Mouse (Mus musculus): ENCODE data around the gene Hpn.

Hpn gene

DNA sequence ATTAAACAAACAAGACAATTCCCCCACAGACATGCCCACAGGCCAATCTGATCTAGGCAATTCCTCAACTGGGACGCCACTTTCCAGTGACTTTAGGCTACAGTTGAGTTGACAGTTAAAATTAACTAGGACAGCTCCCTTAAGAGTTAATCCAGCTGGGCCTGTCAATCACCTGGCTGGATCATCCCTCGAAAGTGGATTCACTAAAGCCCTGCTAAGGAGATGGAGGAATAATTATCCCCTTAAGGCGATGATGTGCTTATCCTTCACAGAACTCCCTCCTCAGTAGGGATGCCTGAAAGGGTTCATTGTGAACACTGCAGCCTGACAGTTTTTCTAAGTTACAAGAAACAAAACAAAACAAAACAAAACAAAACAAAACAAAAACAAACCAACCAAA, 34.5 kb downstream of the Hpn start:
- no peak for DNase-seq (ENCODE audit: low spot score)

- DNase-seq (ENCODE audit: low spot score), result no peak
These were observed 35.4 kb downstream of the Hpn start for GRCm38 (mm10) chr7:31079670-31080069.

- DNase-seq (ENCODE audit: low spot score), result no peak
These were observed 37.1 kb downstream of the Hpn start for GRCm38 (mm10) chr7:31077885-31078445.

DNA sequence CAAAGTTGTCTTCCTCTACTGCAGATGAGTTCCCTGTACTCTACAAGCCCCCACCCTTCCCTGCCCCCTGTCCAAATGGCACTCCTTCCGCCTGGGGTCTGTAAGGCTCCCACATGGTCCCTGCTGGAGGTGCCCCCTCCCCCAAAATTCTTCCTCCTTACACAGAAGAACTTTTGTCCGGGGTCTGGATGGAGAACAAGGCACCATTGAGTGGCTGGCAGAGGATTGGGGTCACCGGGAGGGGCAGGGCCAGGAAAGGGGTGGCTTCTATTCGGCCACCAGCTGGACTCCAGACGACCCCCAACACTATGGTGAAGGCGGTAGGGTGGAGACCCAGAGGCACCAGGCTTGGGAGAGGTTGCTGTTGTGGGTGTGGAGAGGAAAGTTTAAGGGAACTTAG, 37.6 kb downstream of the Hpn start:
- DNase-seq (ENCODE audit: low spot score), result no peak

- no peak for DNase-seq (ENCODE audit: low spot score)
These were observed 38.6 kb downstream of the Hpn start, which contains the start of gene Fxyd3 for GRCm38 (mm10) chr7:31076492-31076891. Fxyd3 (minus strand) TSS chr7:31076704.

GRCm38 (mm10) chr7:31074713-31075069, 40.4 kb downstream of the Hpn start:
- DNase-seq (ENCODE audit: low spot score), result no peak

- DNase-seq (ENCODE audit: low spot score), result no peak
These were observed 40.9 kb downstream of the Hpn start for GRCm38 (mm10) chr7:31074061-31074712.

DNA sequence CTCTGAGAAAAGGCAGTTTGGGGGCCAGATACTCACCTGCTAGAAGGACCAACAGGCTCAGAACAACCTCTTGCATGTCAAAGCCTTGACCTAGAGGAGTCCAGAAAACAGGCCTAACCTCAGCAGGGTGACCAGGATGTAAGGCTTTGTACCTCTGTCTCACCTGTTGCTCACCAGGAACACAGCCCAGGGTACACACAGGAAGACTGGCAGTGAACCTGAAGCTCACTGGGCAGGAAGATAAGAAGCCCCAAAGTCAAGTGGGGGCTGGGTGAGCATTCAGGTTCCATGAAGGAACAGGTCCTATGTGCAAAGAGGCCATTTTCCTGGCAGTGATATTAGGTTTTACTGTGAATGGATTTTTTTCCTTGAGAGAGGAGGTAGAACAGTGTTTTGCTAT, 41.5 kb downstream of the Hpn start:
- DNase-seq (ENCODE audit: low spot score), result no peak

DNA sequence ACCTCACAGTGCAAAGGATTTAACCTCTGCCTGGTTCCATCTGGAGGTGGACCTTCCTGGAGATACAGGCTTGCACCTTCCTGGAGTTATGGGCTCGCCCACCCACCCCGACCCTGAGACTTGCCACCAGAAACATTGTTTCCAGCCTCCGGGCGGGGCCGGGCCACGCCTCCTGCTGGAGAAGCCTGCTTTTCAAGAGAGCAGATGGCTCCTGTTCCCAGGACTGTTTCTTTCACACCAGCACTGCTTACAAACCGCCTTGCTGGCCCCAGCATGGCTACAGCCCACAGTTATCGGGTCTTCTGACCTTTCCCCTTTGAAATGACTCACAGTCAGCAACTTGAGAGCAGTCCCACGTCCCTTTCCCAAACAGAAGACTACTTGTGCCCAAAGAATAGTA, 42.8 kb downstream of the Hpn start:
- DNase-seq (ENCODE audit: low spot score), result no peak

DNA sequence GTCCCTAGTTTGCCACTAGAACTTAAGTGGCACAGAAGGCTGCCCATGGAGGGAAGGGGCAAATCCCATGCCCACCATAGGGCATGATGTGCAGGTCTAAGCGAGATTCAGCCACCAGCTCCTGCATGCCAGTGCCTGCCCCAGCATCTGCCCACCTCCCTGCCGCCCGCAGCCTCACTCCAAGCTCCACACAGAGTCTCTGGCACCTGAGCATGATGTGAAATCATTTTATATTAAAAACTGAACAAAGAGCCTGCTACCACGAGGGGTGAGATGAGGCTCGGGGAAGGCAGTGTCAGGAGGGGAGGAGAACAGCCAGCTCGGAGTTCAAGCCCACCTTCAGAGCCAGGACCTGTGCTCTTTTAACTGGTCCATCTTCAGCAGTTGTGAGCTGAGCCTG, 44.8 kb downstream of the Hpn start:
- DNase-seq (ENCODE audit: low spot score), result no peak

DNA sequence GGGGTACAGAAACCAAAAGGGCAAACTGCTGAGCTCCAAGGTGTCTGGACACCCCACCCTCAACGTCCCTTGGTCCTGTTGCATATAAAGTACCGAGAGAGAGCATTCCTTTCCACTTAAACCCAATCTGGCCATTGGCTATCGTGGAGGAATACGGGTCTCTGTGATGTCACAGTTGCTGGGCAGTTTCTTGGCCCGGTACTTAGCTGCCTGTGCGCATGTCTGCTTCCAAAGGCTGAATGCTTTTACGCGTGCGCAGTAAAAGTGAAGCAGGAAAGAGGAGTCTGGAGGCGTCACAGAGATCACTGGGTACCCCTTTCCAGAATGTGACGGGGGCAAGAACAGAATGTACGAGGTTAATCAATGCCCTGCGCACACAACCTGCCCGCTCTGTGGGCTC, 45.6 kb downstream of the Hpn start:
- DNase-seq (ENCODE audit: low spot score), result no peak

GRCm38 (mm10) chr7:31067836-31068235, 47.3 kb downstream of the Hpn start:
- DNase-seq (ENCODE audit: low spot score), result no peak

- DNase-seq (ENCODE audit: low spot score), result no peak
These were observed 52.0 kb downstream of the Hpn start for GRCm38 (mm10) chr7:31063074-31063560.

GRCm38 (mm10) chr7:31060621-31061010, 54.5 kb downstream of the Hpn start:
- DNase-seq (ENCODE audit: low spot score), result no peak

DNA sequence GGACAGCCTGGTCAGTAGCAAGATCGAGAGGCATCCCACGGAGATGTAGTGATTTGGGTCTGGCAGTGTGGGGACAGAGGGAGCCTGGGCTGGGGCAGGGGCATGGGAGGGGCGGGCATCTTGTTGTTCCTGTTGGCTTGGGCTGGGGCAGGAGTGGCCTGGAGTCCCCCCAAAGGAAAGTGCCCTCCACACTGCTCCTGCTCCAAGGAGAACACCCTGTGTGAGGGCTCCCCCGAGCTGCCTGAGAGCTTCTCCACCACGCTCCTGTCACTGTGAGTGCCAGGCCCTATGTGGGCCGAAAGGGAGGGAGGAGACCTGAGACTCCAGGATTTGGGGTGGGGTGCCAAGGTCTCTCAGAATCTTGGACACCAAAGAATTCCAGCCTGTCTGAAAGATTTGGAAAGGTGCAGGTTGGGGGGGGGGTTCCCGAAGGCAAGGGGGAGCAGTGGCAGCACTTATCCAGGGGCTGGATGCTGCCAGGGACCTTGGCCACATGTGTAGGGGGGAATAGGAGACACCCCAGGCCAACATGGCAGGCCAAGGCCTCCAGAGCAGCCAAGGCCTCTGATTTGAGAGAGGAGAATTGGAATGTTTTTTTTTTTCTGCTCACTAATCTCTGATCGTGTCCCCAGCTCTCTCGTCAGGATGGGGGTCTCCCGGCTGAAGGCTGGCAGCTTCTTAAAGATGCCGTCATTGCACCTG, 55.0 kb downstream of the Hpn start:
- no peak for DNase-seq (ENCODE audit: low spot score)

GRCm38 (mm10) chr7:31059108-31059507, 56.0 kb downstream of the Hpn start, which contains the start of gene Lgi4:
Lgi4 (plus strand) TSS chr7:31059342.
- peak; percentile 60 for DNase-seq (ENCODE audit: low spot score)

GRCm38 (mm10) chr7:31058211-31058610, 56.9 kb downstream of the Hpn start:
- DNase-seq (ENCODE audit: low spot score), result no peak

DNA sequence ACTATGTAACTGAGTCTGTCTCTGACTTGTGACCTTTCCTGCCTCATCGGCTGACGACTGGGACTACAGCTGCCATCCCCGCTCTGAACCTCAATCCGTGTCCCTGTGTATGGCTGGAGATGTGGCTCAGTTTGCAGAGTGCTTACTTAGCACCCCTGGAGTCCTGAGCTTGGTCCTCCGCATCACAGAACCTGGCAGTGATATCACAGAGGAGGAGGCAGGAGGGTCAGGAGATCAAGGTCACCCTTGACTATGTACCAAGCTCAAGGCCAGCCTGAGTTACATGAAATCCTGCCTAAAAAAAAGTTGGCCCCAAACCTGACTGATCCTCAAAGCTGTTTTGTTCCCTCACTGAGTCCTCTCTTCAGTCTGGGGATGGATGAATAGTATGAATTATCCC, 57.4 kb downstream of the Hpn start:
- DNase-seq (ENCODE audit: low spot score), result no peak

DNA sequence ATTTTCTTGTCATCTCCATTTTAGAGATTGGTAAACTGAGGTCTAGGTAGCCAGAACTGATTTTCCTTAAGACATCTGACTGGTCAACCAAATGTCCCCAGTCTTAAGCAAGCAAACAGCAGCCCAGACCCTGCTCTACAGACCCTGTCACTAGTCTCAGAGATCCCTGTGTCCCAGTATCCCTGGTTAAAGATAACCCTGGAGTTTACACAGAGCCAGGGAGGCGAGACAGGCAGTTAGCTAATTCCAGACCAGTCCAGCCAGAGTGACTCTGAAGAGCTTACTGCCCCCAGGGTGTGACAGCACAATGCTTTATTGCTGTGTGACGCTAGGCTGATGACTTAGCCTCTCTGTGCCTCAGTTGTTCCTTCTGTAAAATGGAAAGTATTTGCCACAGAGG, 58.0 kb downstream of the Hpn start, which contains the start of gene Fxyd1:
Gene Fxyd1, minus strand, starts transcription at position 129 of the 400 bp plus-strand sequence.
- DNase-seq (ENCODE audit: low spot score), result no peak

DNA sequence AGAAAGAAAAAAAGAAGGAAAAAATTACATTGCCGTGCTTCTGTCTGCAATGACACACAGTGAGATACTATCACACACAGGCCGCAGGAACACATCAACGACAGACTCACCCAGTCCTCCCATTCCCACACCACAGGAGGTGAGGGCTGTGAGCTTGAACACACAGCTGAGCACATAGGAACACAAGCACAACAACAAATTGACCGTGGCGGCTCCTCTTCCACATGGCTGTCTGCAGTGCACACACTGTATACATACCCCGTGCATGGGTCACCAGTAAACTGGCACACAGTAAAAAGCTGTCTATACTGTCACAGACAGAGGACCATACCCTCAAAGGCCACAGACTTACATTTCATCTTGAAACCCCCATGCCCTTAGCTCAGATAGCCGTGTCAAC, 58.6 kb downstream of the Hpn start:
- no peak for DNase-seq (ENCODE audit: low spot score)

DNA sequence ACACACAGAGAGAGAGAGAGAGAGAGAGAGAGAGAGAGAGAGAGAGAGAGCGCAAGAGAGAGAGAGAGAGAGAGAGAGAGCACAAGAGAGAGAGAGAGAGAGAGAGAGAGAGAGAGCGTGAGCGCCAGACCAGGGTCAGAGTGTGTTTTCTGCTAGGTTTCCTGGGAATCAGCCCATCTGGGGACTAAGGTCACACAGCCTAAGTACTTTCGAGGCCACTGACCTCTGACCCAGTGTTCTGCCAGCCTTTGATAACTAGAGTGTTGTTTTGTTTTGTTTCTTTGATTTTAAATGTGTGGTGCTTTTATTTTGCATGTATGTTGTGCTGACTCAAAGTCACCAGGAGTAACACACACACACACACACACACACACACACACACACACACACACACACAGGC, 59.2 kb downstream of the Hpn start:
- peak; percentile 72 for DNase-seq (ENCODE audit: low spot score)

- DNase-seq (ENCODE audit: low spot score), result peak; percentile 88
These were observed 59.7 kb downstream of the Hpn start for GRCm38 (mm10) chr7:31055354-31055824.

DNA sequence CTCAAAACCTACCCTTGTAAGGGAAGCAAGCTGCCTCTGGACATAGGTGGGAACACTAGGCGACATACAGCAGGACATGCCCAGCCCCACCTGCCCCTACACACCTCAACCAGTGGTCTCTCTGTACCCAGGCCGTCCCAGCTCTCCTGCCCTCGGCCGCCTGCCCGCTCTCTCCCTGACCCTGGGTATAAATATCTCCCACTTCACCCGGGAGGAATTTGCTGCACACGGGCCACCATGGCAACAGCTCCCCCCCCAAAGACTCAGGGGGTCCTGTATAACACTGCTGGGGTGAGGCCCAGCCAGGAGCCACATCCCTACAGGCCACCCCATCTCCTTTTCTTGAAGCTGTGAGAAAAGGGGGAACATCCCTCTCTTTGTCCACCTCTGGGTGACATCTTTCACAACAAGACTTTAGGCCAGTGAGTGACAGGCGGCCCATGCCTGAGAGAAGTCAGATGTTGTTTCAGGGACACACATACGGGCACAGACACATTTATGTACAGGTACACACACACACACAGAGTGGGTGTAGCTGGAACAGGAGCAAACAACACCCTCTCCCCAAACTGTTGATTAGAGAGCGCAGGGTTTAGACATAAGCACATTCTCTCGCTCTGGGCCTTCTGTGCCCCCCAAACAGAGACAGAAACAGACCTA, 60.3 kb downstream of the Hpn start:
- DNase-seq (ENCODE audit: low spot score), result no peak

Data from ovary, adult 18-20 months (tissue).